Mouse (Mus musculus) cortical plate, adult 2 months (tissue): ENCODE results near the gene Ndufaf3.

Source experiments
- CTCF ChIP-seq: fragments of 200-500 bp; IDR thresholded peaks from 2 replicates; pipeline ENCODE4 v1.5.1; 2011; ENCODE audit warnings: mild to moderate bottlenecking, control low read depth, low read length; ENCODE audit not compliant: insufficient read depth; ENCODE audit errors: extremely low read depth
- POLR2A ChIP-seq: fragments of 200-500 bp; IDR thresholded peaks from 2 replicates; pipeline ENCODE4 v1.6.1; 2011; ENCODE audit warnings: mild to moderate bottlenecking, low read length, control low read depth; ENCODE audit not compliant: insufficient read depth; ENCODE audit errors: extremely low read depth

- no peak for TF ChIP-seq CTCF
- no peak; the same call in 1 of the 2 replicates for TF ChIP-seq POLR2A
Measured at GRCm38 (mm10) chr9:108563671-108564070, 3.6 kb downstream of the Ndufaf3 start.
